Mouse (Mus musculus) CD4-positive helper T cell, adult 2 months (primary cell): Measurements from ENCODE around the gene Sirt3.

Experiments
- DNase-seq: peaks from one replicate; pipeline ENCODE4 v3.0.0-alpha.2; 2012; ENCODE audit warnings: low read depth, missing footprints, low spot score

Sirt3 gene

GRCm38 (mm10) chr7:140848591-140848990, 33.5 kb downstream of the Sirt3 start:
- DNase-seq: no peak

- no peak for DNase-seq
These were observed 34.1 kb downstream of the Sirt3 start, which contains the start of gene Odf3 for GRCm38 (mm10) chr7:140847755-140848580. Gene Odf3 (plus strand): TSS chr7:140847805.

- DNase-seq: no peak
These were observed 35.4 kb downstream of the Sirt3 start for GRCm38 (mm10) chr7:140846676-140847075.

GRCm38 (mm10) chr7:140845683-140846082, 36.4 kb downstream of the Sirt3 start:
- DNase-seq: no peak

- peak; percentile 84 for DNase-seq
These were observed 37.0 kb downstream of the Sirt3 start, which contains the start of gene Scgb1c1 for GRCm38 (mm10) chr7:140844905-140845665. Gene Scgb1c1 (plus strand): TSS chr7:140845547.

- DNase-seq: no peak
These were observed 38.3 kb downstream of the Sirt3 start for GRCm38 (mm10) chr7:140843806-140844205.

- no peak for DNase-seq
These were observed 41.1 kb downstream of the Sirt3 start for GRCm38 (mm10) chr7:140840750-140841735.

- no peak for DNase-seq
These were observed 42.6 kb downstream of the Sirt3 start for GRCm38 (mm10) chr7:140839556-140839955.

- no peak for DNase-seq
These were observed 45.6 kb downstream of the Sirt3 start for GRCm38 (mm10) chr7:140836243-140837115.

- DNase-seq: no peak
These were observed 46.4 kb downstream of the Sirt3 start for GRCm38 (mm10) chr7:140835758-140836087.

- DNase-seq: no peak
These were observed 46.9 kb downstream of the Sirt3 start, which contains the start of gene Urah for GRCm38 (mm10) chr7:140834968-140835757. Gene Urah (plus strand): TSS chr7:140835018.

GRCm38 (mm10) chr7:140833341-140833740, 48.8 kb downstream of the Sirt3 start:
- no peak for DNase-seq

- no peak for DNase-seq
These were observed 50.7 kb downstream of the Sirt3 start for GRCm38 (mm10) chr7:140831447-140831846.

- DNase-seq: peak; percentile 25
These were observed 53.8 kb downstream of the Sirt3 start for GRCm38 (mm10) chr7:140828171-140828881.

GRCm38 (mm10) chr7:140822731-140823130, 59.4 kb downstream of the Sirt3 start:
- no peak for DNase-seq

GRCm38 (mm10) chr7:140821653-140822329, 60.3 kb downstream of the Sirt3 start, which contains the start of gene Zfp941:
Gene Zfp941 (minus strand): TSS chr7:140822178.
- DNase-seq: no peak

- no peak for DNase-seq
These were observed 60.8 kb downstream of the Sirt3 start for GRCm38 (mm10) chr7:140821305-140821652.

GRCm38 (mm10) chr7:140820173-140820572, 61.9 kb downstream of the Sirt3 start:
- no peak for DNase-seq
